Mouse (Mus musculus) erythroblast, embryonic 14.5 days (primary cell): Measurements from ENCODE around the gene Col6a3.

Source experiments
- GATA1 ChIP-seq: IDR thresholded peaks from 2 replicates; pipeline ENCODE4 v1.6.1; 2012; ENCODE audit warnings: low read length, inconsistent platforms, mixed read lengths
- TAL1 ChIP-seq: IDR thresholded peaks from 3 replicates; pipeline ENCODE4 v1.6.1; 2012; ENCODE audit warnings: low read length, inconsistent platforms, mixed read lengths

GRCm38 (mm10) chr1:90720610-90721241 lies 123.0 kb downstream of the Col6a3 start:
- no peak for TF ChIP-seq GATA1
- TF ChIP-seq TAL1 = no peak
